Mouse (Mus musculus): ENCODE data around the gene Tspan4. TPM values are rescaled to one million over a fixed set of nuclear protein-coding genes. Genes with fewer than 3 reads are reported as not detected.
A peak's percentile ranks its signal among the peaks of the same experiment; 100 is the strongest.

Tspan4 gene
- polyA plus RNA-seq, 1 experiment from 2014 or later: 75.1 TPM

GRCm38 (mm10) chr7:141535570-141535969, 60.5 kb downstream of the Tspan4 start:
- Histone ChIP-seq H3K9ac (ENCODE audit: low read length) (no peak overlapping the region), H3K4me1 (replicated peaks; ENCODE audit: control insufficient read depth, insufficient read depth, low read length) (peaks cover 13% of the 10 kb centered on the region), H3K27me3 (replicated peaks; ENCODE audit: control insufficient read depth, insufficient read depth, low read length) (no peaks in the 10 kb centered on the region), H3K36me3 (ENCODE audit: control insufficient read depth, insufficient read depth, low read length) (peaks cover 4% of the 10 kb centered on the region; the same call in 1 of the 2 replicates), H3K4me3 (ENCODE audit: low read depth, low read length) (no peak overlapping the region), H3K4me2 (ENCODE audit: low read length) (no peak overlapping the region), H3K27ac (ENCODE audit: low read depth) (no peak overlapping the region), H3K9me3 (ENCODE audit: control insufficient read depth, low read length) (no peaks in the 10 kb centered on the region)
- ATAC-seq (replicated peaks; ENCODE audit: low FRiP score, low TSS enrichment, low read depth): no peak
- 70% methylated on average over 1 of the region's 1 CpGs for WGBS
- no peak for DNase-seq (ENCODE audit: low spot score)

DNA sequence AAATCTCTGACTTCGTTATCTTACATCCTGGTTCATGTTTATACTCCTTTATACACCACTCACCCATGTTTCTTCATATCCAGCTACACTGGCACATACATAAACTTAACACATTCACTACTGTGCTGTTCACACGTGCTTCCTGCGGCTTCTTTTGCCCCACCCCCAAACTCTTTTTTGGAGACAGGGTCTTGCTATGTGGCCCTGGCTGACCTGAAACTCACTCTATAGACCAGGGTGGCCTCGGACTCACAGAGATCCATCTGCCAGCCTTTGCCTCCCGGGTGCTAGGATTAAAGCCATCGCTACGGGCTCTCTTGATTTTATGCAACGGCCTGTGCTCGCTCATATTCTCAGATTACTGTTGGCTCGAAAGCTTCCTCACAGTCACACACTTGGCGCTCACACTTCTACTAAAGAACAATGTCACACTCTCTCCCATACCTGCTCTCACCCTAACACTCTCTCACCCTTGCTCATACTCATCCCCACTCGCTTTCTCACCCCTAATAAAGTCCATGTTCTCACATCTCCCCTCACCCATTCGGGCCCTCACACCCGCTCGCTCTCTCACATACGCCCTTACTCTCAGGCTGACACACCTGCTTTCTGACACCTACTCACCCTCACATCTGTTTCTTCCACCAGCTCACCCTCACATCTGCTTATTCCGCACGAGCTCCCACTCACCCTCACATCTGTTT, 64.0 kb downstream of the Tspan4 start:
- WGBS: 10% methylated on average over 18 of the region's 18 CpGs
- Histone ChIP-seq H3K36me3 (ENCODE audit: control insufficient read depth, insufficient read depth, low read length) (no peaks in the 10 kb centered on the region), H3K27ac (ENCODE audit: low read depth) (peak overlapping the region; percentile 55; the same call in 1 of the 2 replicates), H3K9ac (ENCODE audit: low read length) (peak overlapping the region; percentile 64), H3K9me3 (ENCODE audit: control insufficient read depth, low read length) (no peaks in the 10 kb centered on the region), H3K27me3 (replicated peaks; ENCODE audit: control insufficient read depth, insufficient read depth, low read length) (no peaks in the 10 kb centered on the region), H3K4me3 (ENCODE audit: low read depth, low read length) (peak overlapping the region; percentile 63), H3K4me1 (replicated peaks; ENCODE audit: control insufficient read depth, insufficient read depth, low read length) (peaks cover 17% of the 10 kb centered on the region), H3K4me2 (ENCODE audit: low read length) (peak overlapping the region; percentile 61)
- peak; percentile 56 for DNase-seq (ENCODE audit: low spot score)
- ATAC-seq (replicated peaks; ENCODE audit: low FRiP score, low TSS enrichment, low read depth): peak; percentile 38; the same call in 1 of the 2 replicates

- peak within 1 kb of the TSS; percentile 64 for H3K27ac ChIP-seq (ENCODE audit: low read depth)
- H3K9me3 ChIP-seq (ENCODE audit: control insufficient read depth, low read length): no peaks in the 10 kb centered on the region
- H3K36me3 ChIP-seq (ENCODE audit: control insufficient read depth, insufficient read depth, low read length): no peaks in the 10 kb centered on the region
- H3K9ac ChIP-seq (ENCODE audit: low read length): peak within 1 kb of the TSS; percentile 64
- under 1% methylated on average over 46 of the region's 46 CpGs for WGBS
- peak within 1 kb of the TSS; percentile 61 for H3K4me2 ChIP-seq (ENCODE audit: low read length)
- ATAC-seq (replicated peaks; ENCODE audit: low FRiP score, low TSS enrichment, low read depth) (peak; percentile 94), DNase-seq (ENCODE audit: low spot score) (peak; percentile 99)
- H3K27me3 ChIP-seq (replicated peaks; ENCODE audit: control insufficient read depth, insufficient read depth, low read length): no peaks in the 10 kb centered on the region
- H3K4me1 ChIP-seq (replicated peaks; ENCODE audit: control insufficient read depth, insufficient read depth, low read length): peaks cover 17% of the 10 kb centered on the region
- peak within 1 kb of the TSS; percentile 63 for H3K4me3 ChIP-seq (ENCODE audit: low read depth, low read length)
Measured at GRCm38 (mm10) chr7:141539556-141540311, 64.7 kb downstream of the Tspan4 start, which contains the start of gene Chid1. Gene Chid1, minus strand, starts transcription at chr7:141539857.

GRCm38 (mm10) chr7:141540312-141541081, 65.5 kb downstream of the Tspan4 start:
- H3K9ac ChIP-seq (ENCODE audit: low read length): peak overlapping the region; percentile 51
- WGBS: 54% methylated on average over 13 of the region's 13 CpGs

DNA sequence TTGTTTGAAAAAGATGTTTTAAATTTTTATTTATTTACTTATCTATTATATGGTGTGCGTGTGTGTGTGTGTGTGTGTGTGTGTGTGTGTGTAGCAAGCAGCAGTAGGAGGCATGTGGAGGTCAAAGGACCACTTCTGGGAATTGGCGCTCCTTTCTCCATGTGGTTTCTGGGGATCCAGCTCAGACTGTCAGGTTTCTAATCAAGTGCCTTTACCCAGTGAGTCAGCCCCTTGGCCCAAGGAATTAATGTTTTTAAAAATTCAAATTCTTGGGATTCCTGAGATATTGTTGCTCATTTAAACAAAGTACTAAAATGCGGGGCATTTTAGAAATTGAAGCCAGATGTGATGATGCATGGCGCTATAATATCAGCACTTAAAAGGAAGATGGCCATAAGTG, 66.6 kb downstream of the Tspan4 start:
- Histone ChIP-seq H3K9ac (ENCODE audit: low read length) (no peak overlapping the region), H3K36me3 (ENCODE audit: control insufficient read depth, insufficient read depth, low read length) (no peaks in the 10 kb centered on the region), H3K4me1 (replicated peaks; ENCODE audit: control insufficient read depth, insufficient read depth, low read length) (peaks cover 17% of the 10 kb centered on the region), H3K9me3 (ENCODE audit: control insufficient read depth, low read length) (no peaks in the 10 kb centered on the region), H3K4me3 (ENCODE audit: low read depth, low read length) (no peak overlapping the region), H3K27me3 (replicated peaks; ENCODE audit: control insufficient read depth, insufficient read depth, low read length) (no peaks in the 10 kb centered on the region), H3K27ac (ENCODE audit: low read depth) (no peak overlapping the region), H3K4me2 (ENCODE audit: low read length) (no peak overlapping the region)
- ATAC-seq (replicated peaks; ENCODE audit: low FRiP score, low TSS enrichment, low read depth): no peak
- 74% methylated on average over 4 of the region's 4 CpGs for WGBS
- no peak for DNase-seq (ENCODE audit: low spot score)

More at GRCm38 (mm10) chr7:141540312-141541081, 65.5 kb downstream of the Tspan4 start:
- Histone ChIP-seq H3K36me3 (ENCODE audit: control insufficient read depth, insufficient read depth, low read length) (no peaks in the 10 kb centered on the region), H3K27ac (ENCODE audit: low read depth) (peak overlapping the region; percentile 64), H3K9me3 (ENCODE audit: control insufficient read depth, low read length) (no peaks in the 10 kb centered on the region), H3K27me3 (replicated peaks; ENCODE audit: control insufficient read depth, insufficient read depth, low read length) (no peaks in the 10 kb centered on the region), H3K4me2 (ENCODE audit: low read length) (peak overlapping the region; percentile 61), H3K4me1 (replicated peaks; ENCODE audit: control insufficient read depth, insufficient read depth, low read length) (peaks cover 17% of the 10 kb centered on the region), H3K4me3 (ENCODE audit: low read depth, low read length) (peak overlapping the region; percentile 63)
- peak; percentile 5; the same call in 1 of the 2 replicates for ATAC-seq (replicated peaks; ENCODE audit: low FRiP score, low TSS enrichment, low read depth)
- DNase-seq (ENCODE audit: low spot score): no peak

- no peak for ATAC-seq (replicated peaks; ENCODE audit: low FRiP score, low TSS enrichment, low read depth)
- DNase-seq (ENCODE audit: low spot score): no peak
- H3K9me3 ChIP-seq (ENCODE audit: control insufficient read depth, low read length): no peaks in the 10 kb centered on the region
- 86% methylated on average over 2 of the region's 2 CpGs for WGBS
- H3K27me3 ChIP-seq (replicated peaks; ENCODE audit: control insufficient read depth, insufficient read depth, low read length): no peaks in the 10 kb centered on the region
- H3K27ac ChIP-seq (ENCODE audit: low read depth): no peak overlapping the region
- peaks cover 17% of the 10 kb centered on the region for H3K4me1 ChIP-seq (replicated peaks; ENCODE audit: control insufficient read depth, insufficient read depth, low read length)
- no peak overlapping the region for H3K9ac ChIP-seq (ENCODE audit: low read length)
- H3K4me2 ChIP-seq (ENCODE audit: low read length): no peak overlapping the region
- no peaks in the 10 kb centered on the region for H3K36me3 ChIP-seq (ENCODE audit: control insufficient read depth, insufficient read depth, low read length)
- H3K4me3 ChIP-seq (ENCODE audit: low read depth, low read length): no peak overlapping the region
Measured at GRCm38 (mm10) chr7:141542588-141542987, 67.5 kb downstream of the Tspan4 start.

Other genes with a start within 250 kb of the Tspan4 start
- 73.3 and 80.7 TPM in 2 replicates for gene Phrf1, start 246.5 kb upstream of the Tspan4 start, polyA plus RNA-seq (2014; fragmentation: Nextera tagmentation; extraction: Ambion mirVana)
- 2.7 and 3.1 TPM in 2 replicates for gene Irf7, start 208.8 kb upstream of the Tspan4 start, polyA plus RNA-seq (2014; fragmentation: Nextera tagmentation; extraction: Ambion mirVana)
- gene Cdhr5, start 198.5 kb upstream of the Tspan4 start, polyA plus RNA-seq (2014; fragmentation: Nextera tagmentation; extraction: Ambion mirVana): 31.9 and 36.8 TPM in 2 replicates
- 136 and 201 TPM in 2 replicates for gene Sct, start 196.1 kb upstream of the Tspan4 start, polyA plus RNA-seq (2014; fragmentation: Nextera tagmentation; extraction: Ambion mirVana)
- 0.39 and 0.93 TPM in 2 replicates for gene Drd4, start 183.2 kb upstream of the Tspan4 start, polyA plus RNA-seq (2014; fragmentation: Nextera tagmentation; extraction: Ambion mirVana)
- gene Deaf1, start 147.6 kb upstream of the Tspan4 start, polyA plus RNA-seq (2014; fragmentation: Nextera tagmentation; extraction: Ambion mirVana): 86.2 and 90.9 TPM in 2 replicates
- 23.1 and 27.0 TPM in 2 replicates for gene Tmem80, start 147.5 kb upstream of the Tspan4 start, polyA plus RNA-seq (2014; fragmentation: Nextera tagmentation; extraction: Ambion mirVana)
- 49.4 and 61.2 TPM in 2 replicates for gene Eps8l2, start 136.4 kb upstream of the Tspan4 start, polyA plus RNA-seq (2014; fragmentation: Nextera tagmentation; extraction: Ambion mirVana)
- 339 and 344 TPM in 2 replicates for gene Taldo1, start 83.0 kb upstream of the Tspan4 start, polyA plus RNA-seq (2014; fragmentation: Nextera tagmentation; extraction: Ambion mirVana)
- 49.2 and 56.2 TPM in 2 replicates for gene Gatd1, start 61.1 kb upstream of the Tspan4 start, polyA plus RNA-seq (2014; fragmentation: Nextera tagmentation; extraction: Ambion mirVana)
- gene Cend1, start 45.7 kb upstream of the Tspan4 start, polyA plus RNA-seq (2014; fragmentation: Nextera tagmentation; extraction: Ambion mirVana): 1.5 and 1.8 TPM in 2 replicates
- 34.7 and 35.3 TPM in 2 replicates for gene Slc25a22, start 37.3 kb upstream of the Tspan4 start, polyA plus RNA-seq (2014; fragmentation: Nextera tagmentation; extraction: Ambion mirVana)
- 10.6 and 11.5 TPM in 2 replicates for gene Pidd1, start 31.2 kb upstream of the Tspan4 start, polyA plus RNA-seq (2014; fragmentation: Nextera tagmentation; extraction: Ambion mirVana)
- 1,554 and 1,709 TPM in 2 replicates for gene Rplp2, start 27.9 kb upstream of the Tspan4 start, polyA plus RNA-seq (2014; fragmentation: Nextera tagmentation; extraction: Ambion mirVana)
- gene Pnpla2, start 20.0 kb upstream of the Tspan4 start, polyA plus RNA-seq (2014; fragmentation: Nextera tagmentation; extraction: Ambion mirVana): 24.6 and 30.2 TPM in 2 replicates
- 13.8 and 14.0 TPM in 2 replicates for gene Cracr2b, start 14.1 kb upstream of the Tspan4 start, polyA plus RNA-seq (2014; fragmentation: Nextera tagmentation; extraction: Ambion mirVana)
- 73.4 and 73.5 TPM in 2 replicates for gene Cd151, start 7.8 kb upstream of the Tspan4 start, polyA plus RNA-seq (2014; fragmentation: Nextera tagmentation; extraction: Ambion mirVana)
- gene Polr2l, start 108 bp upstream of the Tspan4 start, polyA plus RNA-seq (2014; fragmentation: Nextera tagmentation; extraction: Ambion mirVana): 67.7 and 73.4 TPM in 2 replicates
- gene Chid1, start 64.6 kb downstream of the Tspan4 start, polyA plus RNA-seq (2014; fragmentation: Nextera tagmentation; extraction: Ambion mirVana): 39.0 and 42.1 TPM in 2 replicates
- gene Ap2a2, start 86.9 kb downstream of the Tspan4 start, polyA plus RNA-seq (2014; fragmentation: Nextera tagmentation; extraction: Ambion mirVana): 70.0 and 77.7 TPM in 2 replicates
- 0.23 and 0.24 TPM in 2 replicates for gene Muc6, start 180.1 kb downstream of the Tspan4 start, polyA plus RNA-seq (2014; fragmentation: Nextera tagmentation; extraction: Ambion mirVana)
- 1.1 and 1.6 TPM in 2 replicates for gene Muc2, start 215.1 kb downstream of the Tspan4 start, polyA plus RNA-seq (2014; fragmentation: Nextera tagmentation; extraction: Ambion mirVana)

Data from intestine, embryonic 14.5 days (tissue).